Mouse (Mus musculus) intestine, postnatal 0 days (tissue): Measurements from ENCODE around the gene Sycp1. TPM values are rescaled to one million over a fixed set of nuclear protein-coding genes. Genes with fewer than 3 reads are reported as not detected.

Source experiments
- ATAC-seq: fragments of 200-750 bp; cut with Nextera tagmentation; 2 replicates; pipeline ENCODE4 v1.8.0; 2017; ENCODE audit warnings: mild to moderate bottlenecking, moderate TSS enrichment, moderate library complexity
- H3K27ac ChIP-seq: fragments of 300-500 bp; sonication (generic); 2 replicates; pipeline ENCODE4 v1.5.1; 2014; ENCODE audit warnings: mild to moderate bottlenecking, low read depth, low read length, moderate library complexity
- H3K27me3 ChIP-seq: fragments of 300-500 bp; sonication (generic); replicated peaks from 2 replicates; pipeline ENCODE4 v1.6.1; 2014; ENCODE audit warnings: low read length, mixed read lengths; ENCODE audit not compliant: control insufficient read depth, insufficient read depth
- H3K36me3 ChIP-seq: fragments of 300-500 bp; sonication (generic); 2 replicates; pipeline ENCODE4 v1.6.1; 2014; ENCODE audit warnings: mild to moderate bottlenecking, moderate library complexity; ENCODE audit not compliant: control insufficient read depth, insufficient read depth
- H3K4me1 ChIP-seq: fragments of 300-500 bp; sonication (generic); replicated peaks from 2 replicates; pipeline ENCODE4 v1.6.1; 2014; ENCODE audit warnings: antibody characterized with exemption, low read length, mixed read lengths; ENCODE audit not compliant: control insufficient read depth, insufficient read depth
- H3K4me2 ChIP-seq: fragments of 300-500 bp; sonication (generic); replicated peaks from 2 replicates; pipeline ENCODE4 v1.6.1; 2014; ENCODE audit warnings: low read depth, mild to moderate bottlenecking, moderate library complexity
- H3K4me3 ChIP-seq: fragments of 300-500 bp; sonication (generic); 2 replicates; pipeline ENCODE4 v1.5.1; 2014; ENCODE audit warnings: low read depth, low read length
- H3K9ac ChIP-seq: fragments of 300-500 bp; sonication (generic); 2 replicates; pipeline ENCODE4 v1.6.1; 2014; ENCODE audit warnings: mild to moderate bottlenecking, low read depth, low read length
- H3K9me3 ChIP-seq: fragments of 300-500 bp; sonication (generic); 2 replicates; pipeline ENCODE4 v1.6.1; 2016; ENCODE audit warnings: mixed run types; ENCODE audit not compliant: control insufficient read depth
- CTCF ChIP-seq: sonication (generic); IDR thresholded peaks from 2 replicates; pipeline ENCODE4 v1.5.1; 2016; ENCODE audit warnings: low read depth, mild to moderate bottlenecking, control low read depth, antibody characterized with exemption, moderate library complexity
- WGBS: fragments of 180-500 bp; shearing (Covaris S2); extraction: QIAGEN DNeasy Blood & Tissue Kit; methylation state at CpG from one replicate; pipeline ENCODE4 v1.1.7; 2014; 5-methylcytosine and 5-hydroxymethylcytosine counted together
- polyA plus RNA-seq: library from polyadenylated mRNA; unstranded; fragments of >200 nt; fragmentation: Nextera tagmentation; extraction: Ambion mirVana; gene quantifications from 2 replicates; pipeline ENCODE4 v1.2.1, GENCODE M21; 2015

The Sycp1 gene
- polyA plus RNA-seq, 1 experiment from 2014 or later, result not detected

- Histone ChIP-seq H3K4me1 (no peaks in the 10 kb centered on the region), H3K9me3 (no peaks in the 10 kb centered on the region), H3K27me3 (no peaks in the 10 kb centered on the region), H3K27ac (no peak within 1 kb of the TSS), H3K4me2 (no peak within 1 kb of the TSS), H3K36me3 (no peaks in the 10 kb centered on the region), H3K4me3 (no peak within 1 kb of the TSS), H3K9ac (no peak within 1 kb of the TSS)
- no peak for ATAC-seq
- no peak for TF ChIP-seq CTCF
- WGBS, result 16% methylated on average over 3 of the region's 3 CpGs
Observed at GRCm38 (mm10) chr3:102964033-102964432, 28.1 kb upstream of the Sycp1 start, which contains the start of gene Nr1h5. Gene Nr1h5, minus strand, starts transcription at chr3:102964133.

- Histone ChIP-seq H3K27ac (no peak overlapping the region), H3K4me1 (no peaks in the 10 kb centered on the region), H3K36me3 (no peaks in the 10 kb centered on the region), H3K4me2 (no peak overlapping the region), H3K27me3 (no peaks in the 10 kb centered on the region), H3K9ac (no peak overlapping the region), H3K4me3 (no peak overlapping the region), H3K9me3 (no peaks in the 10 kb centered on the region)
- WGBS, result 62% methylated on average over 3 of the region's 3 CpGs
- TF ChIP-seq CTCF, result no peak
- no peak for ATAC-seq
Observed at GRCm38 (mm10) chr3:102955596-102955995, 19.7 kb upstream of the Sycp1 start.

GRCm38 (mm10) chr3:102955143-102955542, 19.2 kb upstream of the Sycp1 start:
- Histone ChIP-seq H3K4me1 (no peaks in the 10 kb centered on the region), H3K27ac (no peak overlapping the region), H3K9ac (no peak overlapping the region), H3K27me3 (no peaks in the 10 kb centered on the region), H3K36me3 (no peaks in the 10 kb centered on the region), H3K4me3 (no peak overlapping the region), H3K4me2 (no peak overlapping the region), H3K9me3 (no peaks in the 10 kb centered on the region)
- WGBS, result 90% methylated on average over 3 of the region's 3 CpGs
- TF ChIP-seq CTCF, result no peak
- ATAC-seq, result no peak

GRCm38 (mm10) chr3:102954476-102954875, 18.6 kb upstream of the Sycp1 start:
- Histone ChIP-seq H3K4me2 (no peak overlapping the region), H3K36me3 (no peaks in the 10 kb centered on the region), H3K27me3 (no peaks in the 10 kb centered on the region), H3K9ac (no peak overlapping the region), H3K4me1 (no peaks in the 10 kb centered on the region), H3K9me3 (no peaks in the 10 kb centered on the region), H3K4me3 (no peak overlapping the region), H3K27ac (no peak overlapping the region)
- no peak for ATAC-seq
- no peak for TF ChIP-seq CTCF
- 89% methylated on average over 12 of the region's 12 CpGs for WGBS

GRCm38 (mm10) chr3:102946861-102947260, 11.0 kb upstream of the Sycp1 start:
- Histone ChIP-seq H3K4me3 (no peak overlapping the region), H3K27me3 (no peaks in the 10 kb centered on the region), H3K27ac (no peak overlapping the region), H3K9ac (no peak overlapping the region), H3K4me1 (no peaks in the 10 kb centered on the region), H3K4me2 (no peak overlapping the region), H3K9me3 (no peaks in the 10 kb centered on the region), H3K36me3 (no peaks in the 10 kb centered on the region)
- ATAC-seq, result 0 out of 2 replicates have a peak, but pooled peaks have one; percentile 16
- no peak for TF ChIP-seq CTCF
- WGBS, result 34% methylated on average over 5 of the region's 5 CpGs

- no peaks in the 10 kb centered on the region for H3K9me3 ChIP-seq
- 54% methylated on average over 3 of the region's 3 CpGs for WGBS
- ATAC-seq, result no peak
- no peaks in the 10 kb centered on the region for H3K36me3 ChIP-seq
- H3K4me3 ChIP-seq, result no peak overlapping the region
- H3K9ac ChIP-seq, result no peak overlapping the region
- no peak overlapping the region for H3K4me2 ChIP-seq
- TF ChIP-seq CTCF, result no peak
- H3K4me1 ChIP-seq, result no peaks in the 10 kb centered on the region
- H3K27me3 ChIP-seq, result no peaks in the 10 kb centered on the region
- H3K27ac ChIP-seq, result no peak overlapping the region
Observed at GRCm38 (mm10) chr3:102946312-102946711, 10.4 kb upstream of the Sycp1 start.

- 83% methylated on average over 1 of the region's 1 CpGs for WGBS
- H3K9ac ChIP-seq, result no peak overlapping the region
Observed at GRCm38 (mm10) chr3:102938100-102938499, 2.2 kb upstream of the Sycp1 start.

More at GRCm38 (mm10) chr3:102938100-102938499, 2.2 kb upstream of the Sycp1 start:
- Histone ChIP-seq H3K36me3 (no peaks in the 10 kb centered on the region), H3K4me3 (no peak overlapping the region), H3K9me3 (no peaks in the 10 kb centered on the region; the same call in 1 of the 2 replicates), H3K4me2 (no peak overlapping the region), H3K27me3 (no peaks in the 10 kb centered on the region), H3K27ac (no peak overlapping the region), H3K4me1 (no peaks in the 10 kb centered on the region)
- no peak for ATAC-seq
- no peak for TF ChIP-seq CTCF
